Mouse (Mus musculus) CD4-positive, CD25-positive, alpha-beta regulatory T cell (primary cell): ENCODE measurements around the gene Syncrip. TPM values are rescaled to one million over a fixed set of nuclear protein-coding genes. Genes with fewer than 3 reads are reported as not detected.

Experiments used
- polyA plus RNA-seq: library from polyadenylated mRNA; unstranded; fragments of 100-300 nt; shearing (Covaris generic); gene quantifications from one replicate; pipeline ENCODE4 v1.2.1, GENCODE M21; 2017

Syncrip gene
- polyA plus RNA-seq: 78.7 TPM

DNA sequence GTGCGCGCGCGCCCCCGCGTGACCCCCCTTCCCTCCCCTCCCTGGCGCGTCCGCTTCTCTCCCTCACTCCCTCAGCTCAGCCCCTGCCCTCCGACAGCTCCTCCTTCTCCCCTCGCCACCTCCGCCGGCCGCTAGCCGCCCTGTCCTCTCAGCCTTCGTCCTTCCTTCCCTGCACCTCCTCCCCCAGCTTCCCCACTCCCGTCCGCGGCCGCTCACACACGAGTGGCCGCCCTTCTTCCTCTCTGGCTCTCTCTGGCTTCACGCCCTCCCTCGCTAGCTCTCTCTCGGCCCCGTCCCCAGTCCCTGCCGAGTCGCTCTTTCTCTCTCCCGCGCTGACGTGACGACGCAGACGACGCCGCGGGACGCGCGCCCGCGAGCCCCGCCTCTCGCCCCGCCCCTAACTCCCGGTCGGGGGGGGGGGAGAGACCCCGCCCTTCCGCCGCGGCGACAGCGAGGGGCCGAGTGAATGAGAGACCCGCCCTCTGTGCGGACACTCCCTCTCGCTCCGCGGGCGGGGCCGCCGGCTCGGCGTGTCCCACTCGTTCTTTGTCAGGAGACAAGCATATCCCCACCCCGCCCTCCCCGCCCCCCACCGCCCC lies at the start of gene Syncrip:
TSS of gene Syncrip (minus strand) at position 345 of the 599 bp plus-strand sequence.

DNA sequence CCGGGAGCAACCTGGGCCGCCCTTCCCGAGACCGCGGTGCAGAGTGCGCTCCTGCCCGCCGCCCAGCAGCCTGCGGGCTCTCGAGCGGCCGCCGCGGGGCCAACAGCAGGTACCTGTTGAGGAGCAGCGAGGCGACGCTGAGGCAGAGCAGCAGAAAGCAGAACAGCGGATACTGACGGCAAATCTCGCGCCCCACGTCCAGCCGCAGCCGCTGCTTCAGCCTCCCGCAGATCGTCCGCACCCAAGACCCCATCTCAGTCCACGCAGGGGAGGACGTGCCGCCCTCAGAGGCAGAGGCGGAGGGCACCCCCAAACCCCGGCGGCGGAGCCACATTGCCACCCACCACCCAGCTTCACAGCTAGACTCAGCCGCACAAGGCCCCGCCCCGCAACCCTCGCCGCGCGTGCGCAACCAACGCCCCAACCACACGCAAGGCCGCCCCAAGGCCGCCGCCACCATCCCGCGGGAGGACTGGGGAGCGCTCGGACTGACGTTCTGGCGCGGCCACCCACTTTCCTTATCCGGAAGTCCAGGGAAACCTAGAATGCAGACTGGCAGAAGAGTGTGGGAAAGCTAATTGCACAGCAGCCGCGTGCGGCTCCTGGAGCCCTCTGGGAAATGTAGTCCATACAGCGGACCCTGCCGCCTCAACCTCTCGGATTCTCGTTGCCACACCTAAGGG lies 43.7 kb downstream of the Syncrip start, which contains the start of gene Snx14:
TSS of gene Snx14 (minus strand) at position 404 of the 683 bp plus-strand sequence.

Other genes starting within 250 kb of the Syncrip start
- 179 TPM for gene Nt5e, start 155.4 kb downstream of the Syncrip start, polyA plus RNA-seq
- 63.6 TPM for gene Snx14, start 43.6 kb downstream of the Syncrip start, polyA plus RNA-seq
- gene Gm20537, start 26.0 kb downstream of the Syncrip start, polyA plus RNA-seq: 0.87 TPM
- gene Zfp949, start 65.4 kb upstream of the Syncrip start, polyA plus RNA-seq: 17.4 TPM
- not detected for gene Trim43a, start 98.3 kb upstream of the Syncrip start, polyA plus RNA-seq
- gene Mthfsl, start 237.7 kb upstream of the Syncrip start, polyA plus RNA-seq: 93.4 TPM
- gene Bcl2a1d, start 249.3 kb upstream of the Syncrip start, polyA plus RNA-seq: 36.5 TPM